Mouse (Mus musculus): ENCODE measurements around the gene Spata20. TPM values are rescaled to one million over a fixed set of nuclear protein-coding genes. Genes with fewer than 3 reads are reported as not detected.
A peak's percentile ranks its signal among the peaks of the same experiment; 100 is the strongest.

Gene Spata20
- total RNA-seq (2021) = under 1 TPM; 0.38 to 0.62 TPM
- long read RNA-seq, experiment 1 = 0 reads
- long read RNA-seq, experiment 2 = 0 reads

- peak; percentile 94 to 95 for DNase-seq (ENCODE audit: low spot score in 2 of 2)
- intact Hi-C loops (cut with DNase I) = loop anchor here (1.0 to 10.0 kb wide), 4 partner anchors 66 to 359 kb away; no protein-coding TSS in a partner anchor
These were observed at the start of gene Spata20 for GRCm38 (mm10) chr11:94486001-94486400. Gene Spata20 (minus strand): TSS chr11:94486179.

GRCm38 (mm10) chr11:94533171-94533570 is 47.2 kb upstream of the Spata20 start:
- intact Hi-C loops (cut with DNase I) = no loop called here
- DNase-seq (ENCODE audit: low spot score in 2 of 2) = peak in 1 of 2 experiments; percentile 64

- DNase-seq (ENCODE audit: low spot score in 2 of 2) = no peak
- intact Hi-C loops (cut with DNase I) = no loop called here
These were observed 42.9 kb upstream of the Spata20 start for GRCm38 (mm10) chr11:94528879-94529278.

GRCm38 (mm10) chr11:94526171-94526879 is 40.3 kb upstream of the Spata20 start:
- intact Hi-C loops (cut with DNase I) = no loop called here
- no peak for DNase-seq (ENCODE audit: low spot score in 2 of 2)

GRCm38 (mm10) chr11:94521219-94521843 is 35.4 kb upstream of the Spata20 start, which contains the start of gene Mycbpap:
Gene Mycbpap (minus strand): TSS chr11:94521742.
- peak; percentile 30 to 57 for DNase-seq (ENCODE audit: low spot score in 2 of 2)
- intact Hi-C loops (cut with DNase I) = no loop called here

- intact Hi-C loops (cut with DNase I) = no loop called here
- DNase-seq (ENCODE audit: low spot score in 2 of 2) = no peak
These were observed 27.5 kb upstream of the Spata20 start for GRCm38 (mm10) chr11:94513452-94513851.

- intact Hi-C loops (cut with DNase I) = no loop called here
These were observed 23.0 kb upstream of the Spata20 start for GRCm38 (mm10) chr11:94508976-94509375.

GRCm38 (mm10) chr11:94501482-94501881 is 15.5 kb upstream of the Spata20 start:
- intact Hi-C loops (cut with DNase I) = no loop called here

More at GRCm38 (mm10) chr11:94508976-94509375, 23.0 kb upstream of the Spata20 start:
- no peak for DNase-seq (ENCODE audit: low spot score in 2 of 2)

GRCm38 (mm10) chr11:94500362-94500761 is 14.4 kb upstream of the Spata20 start:
- intact Hi-C loops (cut with DNase I) = no loop called here
- no peak for DNase-seq (ENCODE audit: low spot score in 2 of 2)

More at GRCm38 (mm10) chr11:94501482-94501881, 15.5 kb upstream of the Spata20 start:
- no peak for DNase-seq (ENCODE audit: low spot score in 2 of 2)

GRCm38 (mm10) chr11:94499661-94500152 is 13.7 kb upstream of the Spata20 start, which contains the start of gene Epn3:
Gene Epn3 (minus strand): TSS chr11:94499974.
- no peak for DNase-seq (ENCODE audit: low spot score in 2 of 2)

GRCm38 (mm10) chr11:94499035-94499434 is 13.1 kb upstream of the Spata20 start:
- intact Hi-C loops (cut with DNase I) = no loop called here
- DNase-seq (ENCODE audit: low spot score in 2 of 2) = peak in 1 of 2 experiments; percentile 53

More at GRCm38 (mm10) chr11:94499661-94500152, 13.7 kb upstream of the Spata20 start, which contains the start of gene Epn3:
- intact Hi-C loops (cut with DNase I) = no loop called here

- intact Hi-C loops (cut with DNase I) = no loop called here
- peak; percentile 61 to 70 for DNase-seq (ENCODE audit: low spot score in 2 of 2)
These were observed 12.4 kb upstream of the Spata20 start for GRCm38 (mm10) chr11:94498093-94498996.

GRCm38 (mm10) chr11:94495415-94495814 is 9.4 kb upstream of the Spata20 start:
- intact Hi-C loops (cut with DNase I) = no loop called here
- DNase-seq (ENCODE audit: low spot score in 2 of 2) = no peak

GRCm38 (mm10) chr11:94491749-94492099 is 5.7 kb upstream of the Spata20 start:
- no peak for DNase-seq (ENCODE audit: low spot score in 2 of 2)
- intact Hi-C loops (cut with DNase I) = no loop called here

GRCm38 (mm10) chr11:94491035-94491748 is 5.2 kb upstream of the Spata20 start:
- DNase-seq (ENCODE audit: low spot score in 2 of 2) = peak in 1 of 2 experiments; percentile 70
- intact Hi-C loops (cut with DNase I) = no loop called here

- DNase-seq (ENCODE audit: low spot score in 2 of 2) = no peak
- intact Hi-C loops (cut with DNase I) = loop anchor here (5.0 to 10.0 kb wide), 2 partner anchors 255 to 362 kb away; no protein-coding TSS in a partner anchor
These were observed 3.8 kb upstream of the Spata20 start for GRCm38 (mm10) chr11:94489745-94490144.

GRCm38 (mm10) chr11:94488767-94489533 is 3.0 kb upstream of the Spata20 start:
- no peak for DNase-seq (ENCODE audit: low spot score in 2 of 2)
- intact Hi-C loops (cut with DNase I) = loop anchor here (5.0 to 10.0 kb wide), 2 partner anchors 254 to 362 kb away; no protein-coding TSS in a partner anchor

GRCm38 (mm10) chr11:94485223-94485622 is 756 bp downstream of the Spata20 start:
- DNase-seq (ENCODE audit: low spot score in 2 of 2) = no peak
- intact Hi-C loops (cut with DNase I) = loop anchor here (5.0 to 10.0 kb wide), 2 partner anchors 250 to 358 kb away; no protein-coding TSS in a partner anchor
